Mouse (Mus musculus) layer of hippocampus, adult 11-12 months (tissue): ENCODE measurements at regions not wholly inside any gene's neighbourhood (a gene's known extent, or its start where the extent isn't known, plus 50 kb on each side); places are given as distances from the start of the nearest gene placed in this dataset.

Experiments used
- DNase-seq: peaks from one replicate; pipeline ENCODE4 v3.0.0; 2022; ENCODE audit warnings: low spot score

DNA sequence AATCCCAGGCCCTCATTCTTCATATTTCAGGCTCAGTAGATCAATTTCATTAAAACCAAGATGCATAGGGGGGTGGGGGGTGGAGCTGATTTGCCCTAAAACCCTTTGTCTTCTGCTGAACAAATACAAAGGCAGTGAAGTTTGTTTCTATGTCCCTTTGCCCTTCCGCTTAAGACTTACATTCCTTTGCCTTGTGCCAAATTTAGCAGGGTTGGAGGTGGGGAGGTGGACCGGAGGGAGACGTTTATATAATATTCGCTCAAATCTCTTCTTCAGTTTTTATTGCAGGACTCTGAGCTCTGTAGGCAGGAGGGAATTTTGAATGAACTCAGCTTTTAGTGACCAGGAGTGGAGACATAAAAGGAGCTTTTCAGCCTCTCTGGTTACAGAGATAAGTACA is 258.8 kb downstream of the Fzd1 start:
- no peak for DNase-seq

DNA sequence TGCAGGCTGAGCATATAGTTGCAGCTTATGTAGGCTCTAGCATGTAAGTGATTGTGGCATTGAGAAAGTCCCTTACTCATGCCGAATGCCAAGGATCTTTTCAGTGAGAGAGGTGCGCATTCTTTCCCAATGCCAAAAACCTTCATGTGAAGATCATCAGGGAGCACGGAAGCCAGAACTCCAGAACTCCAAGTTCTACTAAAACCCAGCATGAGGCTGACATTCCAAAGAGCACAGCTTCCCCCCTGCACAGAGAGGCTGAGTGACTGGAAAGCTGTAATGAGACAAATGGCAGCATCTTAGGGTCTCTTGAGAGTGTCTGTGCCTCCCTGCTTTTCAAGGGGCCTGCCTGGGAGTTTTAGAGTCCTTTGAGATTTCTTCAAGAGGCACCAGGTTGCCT is 259.4 kb downstream of the Fzd1 start:
- no peak for DNase-seq

DNA sequence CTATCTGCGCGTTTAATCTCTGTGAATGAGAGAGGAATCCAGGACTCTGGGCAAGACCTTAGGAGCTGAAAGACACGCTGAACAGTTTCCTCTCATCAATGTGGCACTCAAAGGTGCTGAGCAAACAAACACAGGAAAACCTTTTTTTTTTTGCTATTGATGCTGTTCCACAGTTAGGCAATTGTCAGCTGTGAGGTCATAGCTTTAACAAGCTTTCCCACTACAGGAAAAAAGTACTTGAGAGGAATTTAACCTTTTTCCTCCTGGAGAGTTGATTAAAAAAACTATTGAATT is 261.0 kb downstream of the Fzd1 start:
- no peak for DNase-seq

DNA sequence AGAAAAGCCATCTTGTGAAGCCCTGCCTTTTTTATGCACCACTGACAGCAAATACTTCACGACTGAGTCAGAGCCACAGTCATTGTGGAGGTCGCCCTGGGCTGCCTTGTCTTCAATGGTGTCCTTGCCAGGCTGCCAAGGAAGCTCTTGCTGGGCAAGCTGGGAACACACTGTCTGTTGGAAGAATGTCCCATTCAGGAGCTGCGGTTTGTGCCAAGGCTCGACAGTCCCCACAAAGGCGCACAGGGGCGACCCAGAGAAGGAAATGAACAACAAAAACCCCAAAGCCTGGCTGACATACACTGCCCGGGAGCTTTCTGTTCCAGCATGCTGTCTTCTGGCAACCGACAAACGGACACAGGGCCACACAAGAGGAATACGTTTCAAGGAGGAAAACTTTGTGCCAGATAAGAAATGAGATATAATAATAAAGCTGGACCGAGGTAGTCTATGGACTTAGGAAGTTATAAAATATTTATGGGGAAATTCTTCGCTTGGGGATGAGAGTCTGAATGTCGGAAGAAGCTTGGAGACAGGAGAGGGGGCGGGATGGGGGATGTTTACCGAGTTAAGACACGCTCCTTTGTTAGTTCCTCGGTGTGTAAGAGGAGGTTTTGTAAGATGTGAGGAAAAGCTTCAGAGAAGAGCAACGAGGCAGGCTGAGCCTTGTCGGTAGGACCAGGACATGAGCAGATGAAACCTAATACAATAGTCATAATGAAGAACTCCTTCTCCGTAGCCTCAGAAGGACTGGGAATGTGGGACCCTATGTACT is 261.5 kb downstream of the Fzd1 start:
- peak; percentile 41 for DNase-seq

DNA sequence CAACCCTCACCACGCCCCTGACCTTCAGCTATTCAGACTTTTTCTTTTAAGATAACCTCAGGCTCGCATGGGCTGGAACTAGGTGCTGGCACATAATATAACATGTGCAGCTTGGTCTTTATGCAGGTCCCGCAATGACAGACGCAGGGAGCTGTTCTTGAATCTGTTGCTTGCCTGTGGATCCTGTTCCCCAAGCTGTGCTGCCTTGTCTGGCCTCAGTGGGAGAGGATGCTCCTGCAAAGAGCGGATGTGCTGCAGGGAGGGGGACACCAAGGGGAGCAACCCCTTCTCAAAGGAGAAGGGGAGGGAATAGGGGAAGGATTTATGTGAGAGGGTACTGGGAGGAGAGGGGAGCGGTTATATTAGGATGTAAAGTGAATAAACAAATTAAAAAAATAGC is 262.4 kb downstream of the Fzd1 start:
- DNase-seq = no peak

DNA sequence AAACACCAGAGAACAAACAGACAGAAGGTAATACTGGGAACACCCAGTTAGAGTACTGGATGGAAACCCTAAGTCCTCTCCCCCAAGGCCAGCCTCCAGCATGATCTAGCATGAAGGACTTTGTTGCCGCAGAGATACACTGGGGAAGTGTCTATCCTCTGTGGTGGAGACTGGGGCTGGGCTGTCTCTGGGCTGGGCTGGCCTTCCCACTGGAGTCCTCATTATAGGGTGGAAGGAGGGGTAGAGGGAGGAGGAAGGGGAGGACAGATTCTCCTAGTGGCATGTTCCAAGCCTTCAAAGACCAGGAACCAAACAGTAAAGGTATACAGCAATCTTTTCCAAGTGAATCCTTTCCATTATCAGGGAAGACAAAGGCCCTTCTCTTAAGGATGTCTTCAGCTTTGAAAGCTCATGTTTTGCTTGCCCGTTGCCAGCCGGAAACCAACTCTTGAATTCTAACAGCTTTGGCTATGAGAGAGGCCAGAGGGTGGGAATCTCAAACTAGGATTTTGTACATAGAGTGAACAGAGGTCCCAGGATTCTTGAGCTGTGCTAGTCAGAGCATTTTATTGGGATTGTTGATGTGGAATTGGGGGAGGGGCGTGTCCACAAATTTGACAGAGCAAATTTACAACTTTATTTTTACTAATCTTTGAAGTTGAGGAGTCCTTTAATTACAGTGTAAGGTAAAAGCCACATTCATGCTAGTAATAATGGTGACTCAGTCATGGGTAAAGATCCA is 271.3 kb downstream of the Fzd1 start:
- no peak for DNase-seq

DNA sequence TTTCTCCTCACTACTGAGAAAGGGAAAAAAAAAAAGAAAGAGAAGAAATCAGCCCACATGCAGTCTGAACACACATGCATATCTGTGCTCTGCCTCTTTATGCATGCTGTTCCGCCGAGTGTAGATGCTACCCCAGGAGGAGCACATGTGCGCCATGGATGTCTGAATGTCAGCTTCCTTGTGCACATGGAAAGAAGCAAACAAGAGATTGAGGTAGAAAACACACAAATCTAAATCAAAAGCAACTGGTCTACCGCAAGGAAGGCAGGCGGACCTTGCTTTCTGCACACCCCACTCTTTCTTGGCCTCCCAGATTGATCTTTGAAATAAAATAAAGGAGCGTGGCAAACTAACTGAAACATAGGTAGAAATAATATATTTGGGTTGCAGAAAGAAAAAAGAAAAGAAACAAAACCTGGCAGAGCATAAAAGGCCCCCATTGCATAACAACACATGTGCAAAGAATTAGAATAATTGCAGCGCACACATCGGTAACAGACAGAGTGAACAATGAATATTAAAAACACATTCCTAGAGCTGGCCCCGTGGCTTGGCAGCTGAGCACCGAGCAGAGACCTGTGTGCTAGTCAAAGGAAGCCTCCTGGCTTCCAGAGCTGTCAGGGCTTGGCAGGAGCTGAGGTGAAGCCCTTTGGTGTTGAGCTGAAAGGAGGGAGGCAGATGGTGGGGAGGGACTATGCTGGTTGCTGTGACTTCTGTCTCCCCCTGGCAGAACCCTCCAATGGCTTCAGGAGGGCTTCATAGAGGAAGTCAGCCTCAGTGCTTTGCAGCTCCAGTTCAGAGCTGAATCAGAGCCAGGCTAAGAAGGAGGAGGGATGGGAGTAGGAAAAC is 272.1 kb downstream of the Fzd1 start:
- peak; percentile 29 for DNase-seq

DNA sequence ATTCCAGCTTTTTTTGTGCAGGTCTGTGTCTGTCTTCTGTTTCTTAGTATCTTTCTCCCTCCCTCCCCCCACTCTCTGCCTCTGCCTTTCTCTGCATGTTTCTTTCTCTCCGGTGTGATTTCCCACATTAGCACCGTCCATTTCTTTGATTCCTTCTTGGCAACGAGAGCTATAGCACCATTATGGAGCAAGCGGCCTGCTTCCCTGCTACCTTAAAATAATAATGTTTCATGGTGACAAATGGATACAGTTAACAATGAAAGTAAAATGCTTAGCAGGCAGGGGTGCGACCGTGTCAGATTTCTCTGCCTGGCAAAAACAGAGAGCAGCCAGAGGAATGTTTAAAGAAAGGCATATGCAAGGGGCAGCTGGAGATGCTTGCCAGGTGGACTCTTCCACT is 273.1 kb downstream of the Fzd1 start:
- no peak for DNase-seq

DNA sequence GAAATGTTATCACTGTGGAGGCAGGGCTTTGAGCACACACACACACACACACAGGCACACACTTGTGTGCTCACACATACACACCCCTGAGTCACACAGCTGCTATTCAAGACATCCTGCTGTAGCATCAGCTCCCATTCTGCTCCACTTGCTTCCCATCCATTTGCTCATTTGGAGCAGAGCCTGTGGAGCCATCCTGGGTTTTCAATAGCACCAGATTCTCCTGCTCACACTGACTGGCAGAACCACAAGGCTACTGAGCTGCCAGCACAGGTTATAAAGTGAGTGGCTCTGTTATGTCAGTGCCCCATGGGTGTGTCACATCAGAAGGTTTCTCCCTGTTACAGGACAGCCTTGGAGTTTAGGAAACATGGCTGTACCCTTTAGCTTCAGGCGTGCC is 273.7 kb downstream of the Fzd1 start:
- peak; percentile 17 for DNase-seq

DNA sequence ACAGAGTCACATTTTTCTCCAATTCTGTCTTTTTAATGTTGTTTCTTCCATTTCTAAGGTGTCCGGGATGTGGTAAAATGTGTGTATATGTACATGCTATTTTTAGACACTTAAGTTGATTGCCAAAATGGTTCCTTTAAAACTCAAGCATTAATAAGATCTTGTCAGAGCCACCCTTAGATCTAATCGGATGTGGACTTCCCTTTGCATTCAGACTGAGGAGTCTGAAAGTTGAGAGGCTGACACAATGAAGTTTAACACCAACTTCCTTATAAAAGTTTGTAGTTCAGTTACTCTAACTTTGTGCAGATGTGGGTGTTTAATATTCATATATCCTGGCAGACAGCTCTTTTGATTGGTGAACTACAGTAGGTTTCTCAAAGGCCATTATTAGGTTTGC is 282.1 kb downstream of the Mterf1b start:
- DNase-seq = no peak
